Mouse (Mus musculus) adrenal gland, postnatal 4 days (tissue): ENCODE measurements around the gene Adgrg3. TPM values are rescaled to one million over a fixed set of nuclear protein-coding genes. Genes with fewer than 3 reads are reported as not detected.
"Not testable (repeated sequence)": the region's sequence is repeated elsewhere in the genome, so short reads cannot be mapped to it uniquely, and the experiment has no call there.

Source experiments
- DNase-seq, 2 experiments: peaks; one replicate each; pipeline ENCODE4 v3.0.0; 2021 to 2022; ENCODE audit warnings: low spot score in 2 of 2, mixed read lengths in 2 of 2
- total RNA-seq, 2 experiments: library from RNA; stranded (reverse); gene quantifications; 2 replicates each; pipeline ENCODE4 v1.2.3; 2021

Adgrg3 gene
- total RNA-seq, 2 experiments from 2014 or later, result 6.2 to 7.8 TPM

DNA sequence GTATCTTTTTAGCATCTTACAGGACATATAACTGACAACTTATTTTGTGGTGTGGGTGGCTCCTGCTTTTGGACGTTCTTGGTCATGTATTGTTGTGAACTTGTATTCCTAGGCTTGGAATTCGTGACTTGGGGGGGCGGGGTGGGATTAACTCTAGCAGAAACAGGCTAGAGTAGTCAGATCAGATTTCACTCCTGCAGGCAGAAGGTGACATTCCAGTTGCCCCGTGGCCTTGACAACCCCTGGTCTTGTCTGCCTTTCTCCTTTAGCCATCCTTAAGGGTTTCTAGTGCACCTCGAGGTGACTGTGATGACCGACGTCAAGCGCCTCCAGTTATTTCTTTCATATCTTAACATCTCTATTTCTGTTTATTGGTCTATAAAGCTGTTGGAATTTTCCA lies 5.7 kb downstream of the Adgrg3 start:
- no peak for DNase-seq

- DNase-seq, result no peak
Measured at GRCm38 (mm10) chr8:95024387-95024786, 6.9 kb downstream of the Adgrg3 start.

DNA sequence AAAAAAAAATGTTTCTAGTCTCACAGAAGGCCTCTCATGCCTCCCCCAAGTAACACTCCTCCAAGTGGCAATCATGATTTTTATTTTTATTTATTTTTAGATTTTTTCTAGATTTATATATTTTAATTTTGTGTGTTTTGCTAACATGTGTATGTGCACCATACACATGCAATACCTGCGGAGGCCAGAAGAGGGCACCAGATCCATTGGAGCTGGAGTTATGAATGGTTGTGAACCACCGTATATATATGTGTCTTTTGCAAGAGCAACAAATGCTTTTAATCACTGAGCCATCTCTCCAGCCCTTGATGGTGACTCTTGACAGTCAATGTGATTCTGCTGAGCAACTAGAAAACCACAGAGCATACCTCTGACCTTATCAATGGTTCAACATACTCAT lies 7.9 kb downstream of the Adgrg3 start:
- DNase-seq, result no peak

GRCm38 (mm10) chr8:95028391-95028790 lies 10.9 kb downstream of the Adgrg3 start:
- not testable (repeated sequence) for DNase-seq

DNA sequence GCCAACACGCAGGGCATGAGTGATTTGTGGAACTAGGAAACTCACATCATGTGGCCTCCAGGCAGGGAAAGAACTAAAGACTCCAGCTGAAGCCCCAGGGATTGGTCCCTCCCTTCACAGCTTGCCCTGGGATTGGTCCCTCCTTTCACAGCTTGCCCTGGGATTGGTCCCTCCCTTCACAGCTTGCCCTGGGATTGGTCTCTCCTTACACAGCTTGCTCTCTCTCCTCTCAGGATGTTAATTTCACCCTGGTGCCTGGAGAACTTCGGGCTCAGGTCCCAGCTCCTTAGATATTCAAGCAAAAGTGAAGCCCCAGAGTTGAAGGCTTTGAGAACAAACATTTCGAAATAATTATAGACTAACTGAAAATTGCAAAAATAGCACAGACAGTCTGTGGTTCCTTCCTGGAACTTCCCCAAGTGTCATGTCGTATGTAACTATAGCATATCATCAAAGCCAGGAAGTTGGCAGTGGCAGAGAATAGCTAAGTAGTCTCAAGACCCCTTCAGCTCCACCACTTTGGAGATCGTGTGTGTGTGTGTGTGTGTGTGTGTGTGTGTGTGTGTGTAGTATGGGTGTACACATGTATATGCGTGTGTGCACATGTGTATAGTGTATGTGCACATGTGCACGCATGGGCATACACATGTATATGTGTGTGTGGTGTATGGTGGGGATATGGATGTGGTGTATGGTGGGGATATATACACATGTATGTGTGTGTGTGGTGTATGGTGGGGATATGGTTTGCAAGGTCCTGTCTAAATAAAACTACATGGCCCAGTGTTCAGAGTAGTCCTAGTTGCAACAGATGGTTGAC lies 19.8 kb downstream of the Adgrg3 start:
- no peak for DNase-seq

- DNase-seq, result no peak
Measured at GRCm38 (mm10) chr8:95041883-95042784, 24.6 kb downstream of the Adgrg3 start.

DNA sequence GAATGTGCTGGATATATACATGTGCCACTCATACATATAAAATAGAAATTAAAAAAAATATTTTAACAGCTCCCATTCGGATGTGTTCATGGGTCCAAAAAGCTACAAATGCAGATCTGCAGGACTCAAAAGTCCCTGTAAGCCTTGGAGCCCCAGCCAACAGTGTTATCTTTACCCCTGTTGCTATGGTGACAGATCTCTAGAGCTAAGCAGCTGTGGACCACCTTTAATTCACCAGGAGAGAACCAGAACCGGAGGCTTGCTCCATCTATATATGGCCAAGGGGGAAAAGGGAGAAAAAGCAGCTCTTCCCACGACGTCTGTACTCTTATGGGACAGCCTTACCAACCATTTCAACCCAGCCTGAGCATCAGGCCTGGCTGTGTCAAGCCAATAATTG lies 27.3 kb downstream of the Adgrg3 start:
- DNase-seq, result no peak

DNA sequence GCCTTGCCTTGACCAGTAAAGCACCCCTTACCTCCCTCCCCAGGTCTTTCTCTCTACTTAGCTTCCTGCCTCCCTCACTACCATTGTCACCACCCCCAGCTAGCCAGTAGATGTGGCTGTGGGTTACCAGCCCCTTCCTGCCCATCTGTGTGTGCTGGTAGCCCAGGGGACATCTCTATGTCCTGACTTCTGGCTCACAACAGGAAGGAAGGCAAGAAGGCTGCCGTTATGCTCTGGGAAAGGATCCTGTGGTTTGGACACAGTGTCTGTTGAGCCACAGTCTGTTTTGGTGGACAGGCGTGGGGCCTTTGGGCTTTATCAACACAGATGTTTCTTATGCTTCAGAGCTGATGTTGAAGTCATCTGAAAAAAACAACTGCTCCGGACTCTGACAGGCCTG lies 29.5 kb downstream of the Adgrg3 start:
- no peak for DNase-seq

DNA sequence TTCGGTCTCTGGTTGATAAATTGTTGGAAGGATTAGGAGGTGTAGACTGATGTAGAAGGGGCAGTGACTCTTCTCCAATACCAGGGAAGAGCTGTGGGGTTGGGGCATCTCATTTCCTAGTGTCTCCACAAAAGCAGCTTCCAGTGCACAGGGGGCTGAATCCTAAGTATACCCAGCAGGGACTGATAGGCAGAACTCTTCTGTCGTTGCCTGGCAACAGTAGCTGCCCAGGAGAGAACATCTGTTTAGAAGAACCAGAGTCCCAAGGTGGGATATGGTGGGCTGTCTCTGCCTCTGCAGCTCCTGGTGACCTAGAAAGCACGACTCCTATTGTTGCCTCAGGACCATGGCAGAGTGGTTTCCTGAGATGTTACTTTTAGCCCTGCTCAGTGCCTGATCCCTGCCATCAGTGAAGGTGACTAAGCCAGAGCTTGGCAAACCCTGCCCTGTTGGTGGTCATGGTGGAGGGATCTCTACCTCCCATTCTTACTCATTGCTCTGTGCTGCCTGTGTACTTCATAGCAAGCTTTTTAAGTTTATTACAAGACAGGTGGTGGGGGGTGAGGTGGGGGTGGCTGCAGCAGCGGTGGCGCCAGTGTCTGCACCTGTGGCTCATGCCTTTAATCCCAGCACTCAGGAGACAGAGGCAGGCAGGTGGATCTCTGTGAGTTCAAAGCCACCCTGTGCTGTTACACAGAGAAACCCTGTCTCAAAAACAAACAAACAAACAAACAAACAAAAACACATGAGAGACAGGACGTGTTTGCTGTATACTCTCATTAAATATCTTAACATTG lies 30.6 kb downstream of the Adgrg3 start:
- DNase-seq, result no peak

DNA sequence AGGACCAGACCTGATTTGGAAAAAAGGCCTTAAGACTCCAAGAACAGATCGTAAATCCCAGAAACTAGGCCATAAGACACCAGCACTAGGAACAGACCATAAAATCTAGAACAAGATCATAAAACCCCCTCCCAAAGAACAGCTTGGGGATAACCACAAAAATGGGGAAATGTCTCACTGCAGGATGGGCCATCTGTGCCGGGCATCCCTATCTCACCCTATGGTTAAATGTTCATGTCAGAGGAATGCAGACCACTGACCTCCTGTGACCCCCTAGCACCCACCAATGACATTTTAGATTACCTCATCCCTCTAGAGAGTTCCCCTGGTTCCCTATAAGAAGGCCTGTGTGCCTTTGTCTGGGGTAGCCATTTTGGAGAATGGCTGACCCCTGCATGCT lies 32.1 kb downstream of the Adgrg3 start:
- no peak for DNase-seq

- DNase-seq, result no peak
Measured at GRCm38 (mm10) chr8:95054438-95054837, 36.9 kb downstream of the Adgrg3 start.

- no peak for DNase-seq
Measured at GRCm38 (mm10) chr8:95054927-95055510, 37.5 kb downstream of the Adgrg3 start, which contains the start of gene Drc7. Drc7 (plus strand) TSS chr8:95055103.

- DNase-seq, result no peak
Measured at GRCm38 (mm10) chr8:95056414-95056813, 38.9 kb downstream of the Adgrg3 start.

DNA sequence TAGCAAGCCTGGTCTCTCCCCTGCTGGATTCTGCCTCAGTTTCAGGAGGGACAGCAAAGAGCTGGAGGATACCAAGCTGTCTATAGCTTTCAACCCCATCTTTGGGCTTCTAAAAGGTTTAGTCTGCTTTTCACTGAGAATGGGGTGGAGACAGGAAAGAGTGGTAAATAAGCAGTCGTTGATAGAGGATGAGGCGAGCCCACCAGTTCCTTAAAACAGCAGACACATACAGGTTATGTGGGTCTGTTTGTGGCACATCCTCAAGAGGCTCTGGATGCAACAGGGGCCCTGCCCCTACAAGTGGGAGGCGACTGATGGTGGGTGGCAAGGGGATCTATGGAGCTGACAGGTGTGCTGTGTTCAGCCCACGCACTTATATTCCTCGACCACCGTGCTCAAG lies 41.2 kb downstream of the Adgrg3 start:
- no peak for DNase-seq

GRCm38 (mm10) chr8:95059812-95060533 lies 42.5 kb downstream of the Adgrg3 start:
- no peak for DNase-seq

- DNase-seq, result no peak
Measured at GRCm38 (mm10) chr8:95064531-95064930, 47.0 kb downstream of the Adgrg3 start.

- DNase-seq, result peak in 1 of 2 experiments; percentile 50
Measured at GRCm38 (mm10) chr8:95067582-95067981, 50.1 kb downstream of the Adgrg3 start.

- no peak for DNase-seq
Measured at GRCm38 (mm10) chr8:95075504-95075903, 58.0 kb downstream of the Adgrg3 start.

GRCm38 (mm10) chr8:95076151-95076550 lies 58.7 kb downstream of the Adgrg3 start:
- DNase-seq, result no peak

DNA sequence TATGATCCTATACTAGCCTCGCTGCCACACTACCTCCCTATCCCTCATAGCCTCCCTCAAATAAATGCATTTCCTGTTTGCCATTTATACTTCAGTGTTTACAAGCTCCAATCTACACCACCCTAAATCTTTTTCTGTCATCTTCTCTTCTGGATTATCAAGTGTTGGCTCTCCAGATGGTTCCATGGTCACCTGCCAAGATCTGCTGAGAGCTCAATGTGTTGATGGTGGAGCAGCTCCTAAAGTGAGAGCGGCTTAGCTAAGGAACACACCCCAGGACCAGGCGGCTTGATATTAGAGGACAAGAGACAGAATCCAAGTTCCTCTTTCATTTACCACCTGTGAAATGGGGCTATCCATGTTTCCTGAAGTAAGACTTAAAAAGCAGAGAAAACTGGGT lies 60.6 kb downstream of the Adgrg3 start:
- DNase-seq, result no peak
